ENCODE assay signal across 25 mouse cellular contexts in genomic region chr13:112171940-112172715, GRCm38 (mm10).
DNase-seq lines count a peak whose midpoint lies in the region; ATAC-seq and TF ChIP-seq lines count a peak whose summit lies in the region.
"Had no signal": no experiment of that assay in that cellular context is flagged by ENCODE, and none has a peak within 500 bp of the region (broad histone marks: within the 10 kb centered on the region; RNA-seq: fewer than 3 reads in every experiment).

No protein-coding gene starts in this region.

- no peak for TF ChIP-seq CTCF in gastrocnemius, adult 2 months (IDR thresholded peaks at IDR 0.05)

- ATAC-seq in heart, embryonic 16.5 days (replicated peaks; ENCODE audit: extremely low read depth, insufficient read depth, low FRiP score) = peak; percentile 58; the same call in 1 of the 2 replicates
- no peak for ATAC-seq in heart, embryonic 11.5 days (replicated peaks; ENCODE audit: insufficient number of reproducible peaks, low FRiP score, low TSS enrichment)
- ATAC-seq in lung, embryonic 15.5 days (ENCODE audit: borderline replicate concordance, extremely low read depth, low FRiP score, low TSS enrichment) = peak; percentile 95
- ATAC-seq: forebrain, embryonic 14.5 days; midbrain, embryonic 15.5 days; Patski had no signal

- no peaks in the 10 kb centered on the region for H3K36me3 ChIP-seq in heart, embryonic 16.5 days (ENCODE audit: control insufficient read depth, insufficient read depth)
- no peaks in the 10 kb centered on the region for H3K36me3 ChIP-seq in heart, embryonic 11.5 days (ENCODE audit: control insufficient read depth, insufficient read depth, low read length)
- no peaks in the 10 kb centered on the region for H3K36me3 ChIP-seq in lung, embryonic 15.5 days
- H3K36me3 ChIP-seq: heart, embryonic 13.5 days; midbrain, embryonic 10.5 days; midbrain, embryonic 15.5 days; stomach, embryonic 15.5 days had no signal

- intact Hi-C loops in gastrocnemius, adult 2 months (cut with DNase I) = no loop called here

- no peak overlapping the region for H3K27ac ChIP-seq in gastrocnemius, adult 2 months
- no peak overlapping the region for H3K27ac ChIP-seq in heart, embryonic 16.5 days (ENCODE audit: low read length)
- no peak overlapping the region for H3K27ac ChIP-seq in heart, embryonic 11.5 days (ENCODE audit: low read depth, low read length)
- H3K27ac ChIP-seq in lung, embryonic 15.5 days = peak overlapping the region; percentile 94
- H3K27ac ChIP-seq: heart, embryonic 13.5 days; hindbrain, embryonic 14.5 days; liver, embryonic 14.5 days; midbrain, embryonic 10.5 days; midbrain, embryonic 15.5 days; stomach, embryonic 15.5 days had no signal

- no peaks in the 10 kb centered on the region for H3K27me3 ChIP-seq in heart, embryonic 16.5 days (ENCODE audit: control insufficient read depth, insufficient read depth, low read length)
- no peaks in the 10 kb centered on the region for H3K27me3 ChIP-seq in heart, embryonic 11.5 days (ENCODE audit: control insufficient read depth, insufficient read depth, low read length)
- H3K27me3 ChIP-seq in lung, embryonic 15.5 days = no peaks in the 10 kb centered on the region
- H3K27me3 ChIP-seq: heart, embryonic 13.5 days; midbrain, embryonic 15.5 days; Patski; stomach, embryonic 15.5 days had no signal

- no peak overlapping the region for H3K9ac ChIP-seq in heart, embryonic 16.5 days (ENCODE audit: low read length)
- H3K9ac ChIP-seq in heart, embryonic 11.5 days (ENCODE audit: low read depth, low read length) = no peak overlapping the region
- no peak overlapping the region for H3K9ac ChIP-seq in lung, embryonic 15.5 days
- H3K9ac ChIP-seq: heart, embryonic 13.5 days; hindbrain, embryonic 14.5 days; liver, embryonic 14.5 days; midbrain, embryonic 15.5 days; stomach, embryonic 15.5 days had no signal

- 56% methylated on average over 11 of the region's 11 CpGs for WGBS in heart, embryonic 16.5 days
- WGBS in heart, embryonic 11.5 days (ENCODE audit: insufficient replicate concordance) = 63% methylated on average over 11 of the region's 11 CpGs
- WGBS in lung, embryonic 15.5 days = 40% methylated on average over 11 of the region's 11 CpGs

- DNase-seq in gastrocnemius, adult 2 months = peak; percentile 37
- DNase-seq in gastrocnemius, postnatal 25 days = no peak
- DNase-seq in lung, postnatal 25 days (ENCODE audit: low spot score) = peak; percentile 43
- DNase-seq in urinary bladder, postnatal 4 days (ENCODE audit: low spot score in 2 of 2) = no peak
- DNase-seq in adrenal gland, adult 2 months = no peak
- DNase-seq: adrenal gland, postnatal 14 days; cerebellum, adult 11-12 months; cerebellum, postnatal 25 days; gastrocnemius, postnatal 36 days; kidney, adult 11 months; kidney, postnatal 14 days; layer of hippocampus, adult 9-11 months; liver; right cerebral cortex, postnatal 25 days had no signal

- H3K4me2 ChIP-seq in heart, embryonic 16.5 days (ENCODE audit: low read depth, low read length) = no peak overlapping the region
- H3K4me2 ChIP-seq in heart, embryonic 11.5 days = no peak overlapping the region
- H3K4me2 ChIP-seq in lung, embryonic 15.5 days = no peak overlapping the region
- H3K4me2 ChIP-seq: heart, embryonic 13.5 days; hindbrain, embryonic 14.5 days; midbrain, embryonic 15.5 days; stomach, embryonic 15.5 days had no signal

- peaks cover 5% of the 10 kb centered on the region; the same call in 1 of the 2 replicates for H3K4me1 ChIP-seq in heart, embryonic 16.5 days (ENCODE audit: control insufficient read depth, insufficient read depth, low read length)
- no peaks in the 10 kb centered on the region for H3K4me1 ChIP-seq in heart, embryonic 11.5 days (ENCODE audit: control insufficient read depth, insufficient read depth, low read length)
- H3K4me1 ChIP-seq in lung, embryonic 15.5 days = peaks cover 13% of the 10 kb centered on the region
- H3K4me1 ChIP-seq: midbrain, embryonic 10.5 days; midbrain, embryonic 15.5 days; stomach, embryonic 15.5 days had no signal

- H3K4me3 ChIP-seq in gastrocnemius, adult 2 months = no peak overlapping the region
- no peak overlapping the region for H3K4me3 ChIP-seq in heart, embryonic 16.5 days (ENCODE audit: low read length)
- no peak overlapping the region for H3K4me3 ChIP-seq in heart, embryonic 11.5 days (ENCODE audit: low read depth, low read length)
- no peak overlapping the region for H3K4me3 ChIP-seq in lung, embryonic 15.5 days
- H3K4me3 ChIP-seq: heart, embryonic 13.5 days; midbrain, embryonic 10.5 days; midbrain, embryonic 15.5 days; stomach, embryonic 15.5 days had no signal

- no peaks in the 10 kb centered on the region for H3K9me3 ChIP-seq in heart, embryonic 16.5 days (replicated peaks; ENCODE audit: control insufficient read depth, low read length)
- no peaks in the 10 kb centered on the region for H3K9me3 ChIP-seq in heart, embryonic 11.5 days (replicated peaks; ENCODE audit: control insufficient read depth, low read length)
- H3K9me3 ChIP-seq in lung, embryonic 15.5 days = no peaks in the 10 kb centered on the region
- H3K9me3 ChIP-seq: heart, embryonic 13.5 days; midbrain, embryonic 10.5 days; midbrain, embryonic 15.5 days; stomach, embryonic 15.5 days had no signal

Comparison
In these comparisons a context has a peak if more than half of its experiments do, and no peak if none do; other contexts are left out.
1. DNase-seq: peak in gastrocnemius, adult 2 months (single experiment) and lung, postnatal 25 days (single experiment); none in gastrocnemius, postnatal 25 days (single experiment), urinary bladder, postnatal 4 days (0 of 2) and adrenal gland, adult 2 months (single experiment).